Mouse (Mus musculus) cerebellum, postnatal 4 days (tissue): ENCODE data around the gene Dcst1.

Source experiments
- DNase-seq, 2 experiments: peaks; one replicate each; pipeline ENCODE4 v3.0.0; 2022; ENCODE audit warnings: low spot score in 2 of 2, mixed read lengths in 1 of 2

Dcst1 gene

DNA sequence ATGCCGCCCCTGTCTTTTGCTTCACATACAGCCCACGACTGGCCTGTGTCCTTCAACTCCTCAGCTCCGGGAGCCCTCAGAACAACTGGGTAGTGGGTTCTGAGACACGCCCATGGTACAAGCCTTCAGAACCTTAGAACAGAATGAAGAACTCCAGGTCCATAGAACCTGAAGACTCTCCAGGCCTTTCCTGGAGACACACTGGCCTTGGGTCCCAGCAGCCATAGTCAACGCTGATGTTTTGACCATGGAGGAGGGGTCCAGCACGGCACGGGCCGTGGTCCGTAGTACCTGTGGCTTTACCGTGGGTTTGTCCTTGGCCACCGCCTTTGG lies at the start of gene Dcst1:
Gene Dcst1 (minus strand): TSS at position 101 of the 333 bp plus-strand sequence.
- no peak for DNase-seq

DNA sequence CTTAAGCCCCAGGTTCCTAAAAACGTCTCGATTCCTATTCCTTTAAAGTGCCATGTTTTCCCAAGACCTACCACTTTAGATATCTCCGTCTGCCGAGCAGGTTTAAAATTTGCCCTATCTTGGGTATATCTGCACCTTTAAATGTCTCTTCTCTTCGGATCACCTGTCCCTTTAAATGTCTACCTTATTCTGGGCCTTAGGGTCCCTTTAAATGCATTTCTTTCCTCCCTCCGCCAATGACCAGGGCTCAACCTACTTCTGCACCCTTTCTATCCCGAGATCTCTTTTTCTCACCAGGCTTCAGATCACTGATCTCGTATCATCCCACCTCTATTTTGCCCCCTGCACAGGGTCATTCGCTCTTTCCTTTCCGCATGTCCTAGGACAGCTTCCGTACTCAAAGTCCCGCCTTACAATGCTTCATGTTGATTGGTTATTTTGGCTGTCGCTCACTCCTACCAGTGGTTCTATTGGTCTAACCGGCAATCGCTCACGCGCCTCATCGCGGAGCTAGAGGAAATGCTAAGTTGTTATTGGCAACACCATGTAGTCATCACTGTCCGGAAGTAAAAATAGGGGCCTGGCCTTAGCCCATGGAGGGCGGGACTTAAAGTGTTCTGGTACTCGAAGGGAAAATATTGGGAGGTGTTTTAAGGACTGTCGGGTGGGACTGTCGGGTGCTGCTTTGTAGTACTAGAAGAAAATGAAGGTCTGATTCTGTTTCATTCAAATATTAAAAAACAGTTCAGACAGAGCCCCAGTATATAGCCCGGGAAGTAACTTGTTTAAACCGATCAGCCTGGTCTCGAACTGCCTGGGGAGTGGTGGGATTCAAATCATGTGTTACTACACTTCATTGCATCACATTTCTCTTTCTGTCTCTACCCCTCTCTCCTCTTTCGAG lies 46.7 kb upstream of the Dcst1 start, which contains the start of gene Flad1:
Gene Flad1 (minus strand): TSS at position 381 of the 904 bp plus-strand sequence.
- DNase-seq: peak; percentile 97 to 100

DNA sequence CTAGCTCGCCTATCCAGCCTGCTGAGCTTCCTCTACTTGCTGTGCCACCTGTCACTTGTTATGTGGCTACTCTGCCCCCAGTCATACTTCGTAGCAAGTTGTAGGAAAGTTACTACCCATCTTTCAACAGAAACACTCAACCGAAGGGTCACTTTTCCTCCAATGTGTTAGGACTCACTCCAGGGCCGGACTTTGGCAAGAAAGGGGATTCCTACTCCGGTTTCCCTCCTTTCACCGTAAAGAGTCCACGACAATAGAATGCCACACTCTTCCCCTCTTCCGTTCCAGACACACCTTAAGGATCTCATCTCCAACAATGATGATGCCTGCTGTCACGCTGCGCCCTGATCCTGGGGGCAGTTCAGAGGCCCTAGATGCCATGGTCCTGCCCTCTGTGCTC lies 45.8 kb upstream of the Dcst1 start:
- DNase-seq: no peak

DNA sequence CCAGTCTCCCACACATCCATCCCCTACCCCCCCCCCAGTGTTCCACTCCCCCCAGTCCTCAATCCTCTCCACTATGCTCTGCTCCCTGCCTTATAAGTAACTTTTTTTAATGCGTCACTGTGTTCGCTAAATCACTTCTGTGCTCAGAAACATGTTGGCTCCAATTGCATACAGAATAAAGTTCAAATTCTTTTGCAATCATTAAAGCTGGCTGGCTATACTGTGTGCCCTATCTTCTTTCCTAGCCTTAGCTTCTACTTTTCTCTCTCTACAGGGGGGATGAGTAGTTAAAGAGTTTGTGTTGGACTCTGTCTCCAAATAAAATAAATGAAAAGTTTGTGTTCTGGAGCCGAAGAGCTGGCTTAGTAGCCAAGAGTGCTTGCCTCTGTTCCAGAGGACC lies 44.6 kb upstream of the Dcst1 start:
- no peak for DNase-seq

DNA sequence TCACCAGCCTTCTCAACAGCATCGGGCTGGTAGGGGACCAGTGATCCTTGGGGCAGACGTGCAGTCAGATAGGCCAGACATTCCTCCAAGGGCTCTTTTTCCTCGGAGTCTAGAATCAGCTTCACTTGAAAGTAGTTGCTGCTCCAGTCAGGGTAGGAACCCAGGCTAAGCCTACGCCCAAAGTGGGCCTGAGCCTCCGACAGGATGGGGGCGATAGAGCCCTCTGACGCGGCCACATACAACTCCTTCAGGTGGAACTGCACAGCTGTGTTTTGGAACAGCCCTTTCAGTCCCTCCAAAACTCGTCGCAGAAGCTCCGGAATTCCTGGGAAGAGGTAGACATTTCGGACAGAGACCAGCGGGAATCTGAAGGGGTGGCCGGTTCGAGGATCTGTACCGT lies 43.4 kb upstream of the Dcst1 start:
- DNase-seq: no peak

DNA sequence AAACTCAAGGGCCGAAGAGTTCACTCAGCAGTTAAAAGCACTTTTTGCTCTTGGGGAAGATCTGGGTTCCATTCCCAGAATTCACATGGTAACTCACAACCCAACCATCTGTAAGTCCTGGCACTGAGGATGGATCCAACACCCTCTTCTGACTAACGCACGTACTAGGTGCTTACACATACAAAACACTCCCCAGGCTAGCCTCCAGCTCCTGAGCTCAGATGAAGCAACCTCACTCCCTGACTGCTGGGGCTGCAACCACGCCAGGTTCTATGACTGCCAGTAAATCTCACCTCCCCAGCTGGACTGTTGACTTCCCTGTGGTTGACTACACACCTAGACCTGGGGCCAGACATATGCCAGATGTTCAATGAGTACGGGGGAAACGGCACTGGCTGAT lies 41.8 kb upstream of the Dcst1 start:
- no peak for DNase-seq

DNA sequence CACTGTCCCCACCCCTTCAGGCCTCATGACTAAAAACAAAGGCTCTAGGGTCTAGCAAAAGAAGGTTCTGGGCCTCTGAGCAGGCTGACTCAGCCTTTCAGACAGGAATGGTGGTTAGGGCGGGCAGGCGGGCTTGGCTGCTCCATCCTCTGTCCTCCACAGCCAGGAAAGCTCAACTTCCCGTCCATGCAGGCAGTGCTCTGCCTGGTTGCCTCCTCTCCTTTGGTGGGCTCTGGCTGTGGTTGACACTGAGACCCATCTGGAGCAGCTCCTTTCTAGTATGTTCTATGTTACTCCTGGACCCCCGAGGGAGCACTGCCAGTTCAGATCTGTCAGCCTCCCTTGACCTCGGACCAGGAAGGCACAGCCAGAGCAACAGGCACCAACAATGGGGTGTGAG lies 37.6 kb upstream of the Dcst1 start, which contains the start of gene Lenep:
Gene Lenep (minus strand): TSS at position 101 of the 400 bp plus-strand sequence.
- no peak for DNase-seq

DNA sequence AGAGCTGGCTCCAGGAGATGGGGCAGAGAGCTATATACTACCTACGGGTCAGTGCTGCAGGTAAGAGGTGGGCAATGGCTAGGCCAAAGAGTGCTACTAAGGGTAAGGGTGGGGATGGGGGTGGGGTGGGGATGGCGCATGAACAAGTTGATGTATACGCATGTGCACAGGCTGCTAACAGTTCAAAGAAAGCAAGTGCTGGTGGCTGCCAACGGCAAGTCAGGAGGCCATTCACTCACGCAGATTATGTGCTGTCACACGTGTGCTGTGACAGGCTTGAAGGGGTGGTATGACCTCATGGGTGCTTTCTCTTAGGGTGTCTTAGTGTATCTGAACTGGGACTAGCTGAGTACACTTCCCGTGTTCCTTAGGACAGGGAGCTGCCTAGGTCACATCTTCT lies 36.3 kb upstream of the Dcst1 start:
- DNase-seq: no peak

DNA sequence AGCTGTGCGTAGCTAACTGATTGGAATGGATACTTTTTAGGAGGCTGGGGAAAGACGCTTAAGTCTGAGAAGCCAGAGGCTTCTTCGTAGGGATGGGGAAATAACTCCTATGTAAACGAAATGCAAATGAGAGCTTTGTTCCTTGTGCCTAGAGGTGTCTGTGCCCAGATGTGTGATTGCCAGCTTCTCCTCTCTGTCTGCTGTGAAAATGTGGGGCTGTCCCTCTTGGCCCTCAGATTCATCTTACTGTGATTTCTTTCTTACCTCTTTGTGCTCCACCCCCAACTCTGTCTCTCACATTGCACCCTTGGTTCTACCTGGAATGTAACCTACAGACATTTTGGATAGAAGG lies 31.6 kb upstream of the Dcst1 start:
- DNase-seq: no peak

DNA sequence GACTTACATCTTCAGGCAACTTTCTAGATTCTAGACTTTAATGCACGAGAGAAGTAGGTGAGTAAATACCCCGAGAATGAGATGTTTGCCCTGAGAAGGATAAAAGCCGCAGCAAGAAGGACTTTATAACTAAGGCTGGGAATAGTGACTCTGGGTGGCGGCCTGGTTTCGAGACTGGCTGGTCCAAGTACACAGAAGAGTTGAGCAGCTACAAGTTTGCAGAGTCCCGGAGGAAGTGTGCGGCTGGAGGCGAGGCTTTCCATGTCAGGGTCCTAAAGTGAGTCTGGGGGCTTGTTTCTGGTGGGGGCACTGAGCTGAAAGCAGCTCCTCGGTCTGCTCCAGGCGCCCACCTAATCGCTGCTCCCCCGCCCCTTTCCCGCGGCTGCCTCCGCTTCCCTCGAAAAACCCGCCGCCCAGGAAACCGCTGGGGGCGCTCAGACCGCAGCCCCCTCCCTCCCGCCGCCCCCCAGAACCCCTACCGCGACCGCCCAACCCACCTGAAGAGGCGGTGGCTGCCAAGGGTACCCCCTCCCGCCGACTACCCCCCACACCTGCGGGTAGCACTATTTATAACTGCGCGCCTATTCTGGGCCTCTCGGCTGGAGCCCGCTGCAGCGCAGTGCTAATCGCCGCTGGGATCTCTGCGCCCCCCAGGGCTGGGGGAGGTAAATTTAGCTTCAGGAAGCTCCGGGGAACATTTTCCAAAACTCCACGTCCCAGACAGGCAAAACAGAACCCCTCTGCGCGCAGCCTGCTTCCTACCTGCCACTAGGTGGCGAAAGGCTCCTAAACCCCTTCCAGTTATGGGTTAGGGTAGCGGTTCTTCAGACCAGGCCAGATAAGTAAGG lies 31.0 kb upstream of the Dcst1 start:
- peak in 1 of 2 experiments; percentile 61 for DNase-seq

DNA sequence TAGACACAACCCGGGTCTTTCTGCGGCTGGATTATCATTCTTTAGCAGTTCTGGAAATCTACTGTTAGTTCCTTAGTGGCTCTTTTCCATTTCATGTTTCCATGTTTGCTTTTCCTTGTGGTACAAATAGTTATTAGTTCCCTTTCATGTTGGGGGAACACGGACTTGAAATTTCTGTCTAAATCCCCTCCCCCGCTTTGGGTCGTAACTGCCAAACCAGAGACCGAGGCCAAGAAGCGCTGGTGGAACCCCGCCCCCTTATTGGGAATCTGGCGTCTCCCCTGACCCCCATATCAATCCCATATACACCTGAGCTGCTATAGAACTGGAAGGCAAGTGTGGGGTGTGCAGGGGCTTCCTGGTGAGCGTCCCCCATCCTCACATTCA lies 30.4 kb upstream of the Dcst1 start:
- no peak for DNase-seq

DNA sequence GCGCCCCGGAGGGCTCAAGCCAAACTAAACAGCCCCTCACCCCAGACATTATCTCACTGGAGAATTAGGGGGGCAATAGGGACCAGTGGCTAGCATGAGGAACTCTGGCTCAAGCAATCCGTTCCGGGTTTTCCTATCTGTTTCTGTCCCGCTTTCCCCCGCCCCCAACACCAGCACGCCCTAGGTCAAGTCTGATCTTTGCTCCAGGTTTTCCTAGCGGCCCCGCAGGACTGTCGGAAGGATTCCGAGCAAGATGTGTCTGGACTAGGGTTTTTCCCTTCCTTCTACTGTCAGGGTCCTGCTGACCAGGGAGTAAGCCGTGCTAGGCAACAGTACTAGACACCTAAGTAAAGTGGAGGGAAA lies 29.8 kb upstream of the Dcst1 start:
- peak in 1 of 2 experiments; percentile 80 for DNase-seq

DNA sequence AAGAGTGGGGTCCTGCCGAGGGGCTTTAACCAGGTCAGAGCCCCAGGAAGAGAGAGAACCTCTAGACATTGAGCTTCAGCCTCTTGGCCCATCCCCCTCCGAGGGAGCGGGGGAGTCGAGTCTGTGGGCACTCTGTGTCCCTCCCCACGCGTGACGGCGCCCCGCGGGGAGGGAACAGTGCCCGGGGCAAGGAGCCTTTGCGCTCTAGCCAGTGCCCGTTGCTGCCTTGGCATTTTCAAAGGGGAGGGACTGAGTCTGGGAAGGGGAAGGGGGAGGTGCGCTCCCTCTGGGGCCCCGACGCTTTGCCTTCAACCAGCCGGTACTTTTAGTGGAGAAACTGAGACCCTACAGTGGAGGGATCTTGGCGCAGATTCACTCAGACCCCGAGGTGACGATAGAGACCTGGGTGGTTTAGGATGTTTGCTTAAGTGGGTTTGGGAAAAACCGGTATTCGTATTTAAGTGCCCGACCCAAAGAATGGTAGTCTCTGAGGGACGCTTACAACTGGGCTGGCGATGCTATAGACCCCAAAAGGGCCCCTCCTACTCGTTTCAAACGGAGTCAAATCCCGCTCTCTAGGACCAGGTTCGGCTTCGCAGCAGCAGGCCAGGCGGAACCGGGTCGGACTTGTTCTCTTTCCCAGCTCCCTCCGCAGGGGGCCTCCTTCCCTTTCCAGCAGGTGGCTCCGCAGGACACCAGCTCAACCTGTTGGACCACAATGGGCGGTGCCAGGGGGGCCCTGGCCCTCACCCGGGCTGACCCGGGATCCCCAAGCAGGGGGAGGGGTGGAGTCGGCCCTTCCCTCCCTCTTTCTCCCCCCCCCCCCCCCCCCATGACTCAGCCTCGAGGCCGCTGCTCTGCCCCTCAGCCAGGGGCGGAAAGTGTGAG lies 29.2 kb upstream of the Dcst1 start, which contains the start of gene Zbtb7b:
Gene Zbtb7b (minus strand): TSS at position 771 of the 888 bp plus-strand sequence.
- DNase-seq: peak in 1 of 2 experiments; percentile 69

DNA sequence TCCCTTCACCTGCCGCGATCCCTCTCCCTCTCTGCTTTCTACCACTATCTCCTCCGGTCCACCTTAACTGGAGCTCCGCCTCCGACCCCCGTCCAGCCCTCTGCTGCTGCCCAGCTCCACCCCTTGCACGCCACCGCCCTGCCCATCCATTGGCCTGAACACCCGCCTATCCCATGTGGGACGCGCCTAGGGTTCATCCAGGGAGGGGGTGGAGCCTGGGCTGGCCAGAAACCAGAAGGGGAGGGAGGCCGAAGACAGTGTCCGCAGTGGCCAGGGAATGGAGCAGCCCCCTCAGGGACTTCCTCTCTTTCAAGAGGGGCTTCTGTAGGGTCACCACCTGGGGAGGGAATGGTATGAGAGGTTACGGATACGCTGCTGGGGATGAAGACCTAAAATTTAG lies 28.6 kb upstream of the Dcst1 start:
- peak; percentile 92 to 96 for DNase-seq

DNA sequence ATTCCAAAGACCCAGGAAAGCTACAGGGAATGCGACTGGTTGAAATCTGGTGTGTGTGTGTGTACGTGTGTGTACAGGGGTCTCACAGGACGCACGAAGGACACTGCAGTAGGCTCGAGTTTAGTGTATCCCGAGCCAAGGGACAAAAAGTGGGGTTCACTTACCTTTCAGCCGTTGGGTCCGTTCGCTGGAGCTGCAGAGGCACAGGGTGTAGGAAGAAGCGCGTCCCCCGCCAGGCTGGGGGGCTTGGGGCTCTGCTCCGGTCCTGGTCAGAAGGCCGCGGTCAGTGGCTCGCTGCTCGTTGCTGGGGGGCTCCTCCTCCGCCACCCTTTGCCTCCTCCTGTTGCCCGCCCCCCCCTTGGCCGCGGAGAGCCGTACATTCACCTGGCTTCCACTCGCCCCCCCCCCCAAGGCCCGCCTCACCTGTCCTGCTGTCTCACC lies 27.8 kb upstream of the Dcst1 start:
- no peak for DNase-seq

DNA sequence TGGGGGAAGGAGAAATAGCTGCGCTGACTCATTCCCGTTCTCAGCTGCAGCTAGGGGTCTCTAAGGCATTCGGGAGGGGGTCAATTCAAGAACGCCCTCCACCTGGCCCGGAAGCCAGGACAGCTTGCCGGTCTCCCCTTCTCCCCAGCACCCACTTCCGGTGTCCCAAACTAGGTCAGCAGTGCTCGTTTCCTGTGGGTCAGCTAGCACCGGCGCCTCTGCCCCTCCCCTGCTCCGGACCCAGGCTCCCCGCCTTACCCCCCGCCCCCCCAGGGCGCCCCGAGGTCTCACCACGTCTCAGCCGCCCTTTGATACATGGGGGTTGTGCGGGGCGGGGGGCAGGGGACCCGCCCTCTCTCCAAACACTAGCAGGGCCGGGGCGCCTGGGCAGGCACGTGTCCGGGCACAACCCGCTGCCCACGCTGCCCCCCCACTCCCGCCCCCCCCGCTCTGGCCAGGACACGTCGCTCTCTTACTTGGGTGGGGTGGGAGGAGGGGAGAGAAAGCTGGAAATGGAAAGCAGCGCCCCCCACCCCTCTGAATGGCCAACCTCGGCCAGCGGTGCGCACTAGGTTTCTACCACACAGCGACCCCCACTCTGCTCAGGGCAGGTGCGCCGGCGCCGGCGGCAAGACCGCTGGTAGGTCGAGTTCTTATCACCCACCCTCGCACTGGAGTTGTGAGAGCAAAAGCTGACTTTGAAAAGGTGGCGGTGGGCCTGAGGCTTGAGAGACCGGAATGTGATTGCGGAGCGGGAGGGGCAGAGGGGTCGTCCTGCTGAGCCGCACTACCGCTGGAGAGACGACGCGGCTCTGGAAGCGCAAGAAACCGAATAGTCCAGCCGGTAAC lies 26.8 kb upstream of the Dcst1 start:
- no peak for DNase-seq

DNA sequence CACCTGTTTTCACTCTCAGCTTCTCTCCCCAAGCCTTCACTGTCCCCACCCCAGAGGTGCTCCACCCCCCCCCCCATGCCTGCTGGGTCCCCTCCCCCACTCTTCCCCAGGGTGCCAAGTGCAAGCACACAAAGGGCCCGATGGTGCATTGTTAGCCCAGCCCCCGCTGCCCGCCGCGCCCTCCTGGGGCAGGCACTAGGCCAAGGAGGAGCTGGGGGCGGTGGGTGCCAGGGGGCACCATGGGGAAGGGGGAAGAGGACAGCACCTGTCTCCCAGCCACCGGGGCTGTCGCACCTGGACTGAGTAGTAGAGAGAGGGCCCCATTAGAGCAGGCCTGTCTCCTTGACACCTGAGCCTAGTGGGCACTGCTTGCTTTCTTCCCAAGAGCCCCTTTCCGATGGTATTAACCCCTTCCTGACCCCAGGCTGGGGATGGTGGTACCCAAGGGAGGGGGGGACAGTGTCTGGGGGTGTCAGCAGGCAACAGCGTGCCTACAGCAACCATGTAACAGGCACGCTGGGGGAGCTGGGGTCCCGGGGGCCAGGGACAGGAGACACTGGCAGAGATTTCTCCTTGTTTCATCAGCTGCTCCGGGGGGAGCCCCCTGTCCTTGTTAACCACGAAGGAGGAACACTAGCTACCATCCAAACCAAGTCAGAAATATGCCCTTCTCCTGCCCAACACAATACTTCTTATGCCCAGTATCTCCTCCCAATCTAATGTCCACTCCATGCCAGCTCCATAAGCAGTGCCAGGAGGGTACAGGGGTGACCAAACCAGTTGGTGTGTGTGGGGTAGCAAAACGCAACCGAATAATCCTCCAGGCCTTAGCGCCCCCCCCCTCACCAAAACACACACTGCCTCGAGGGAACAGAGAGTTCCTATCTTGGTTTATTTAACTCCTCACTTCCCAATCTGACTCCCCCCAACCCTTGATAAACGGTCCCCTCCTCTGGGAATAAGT lies 25.9 kb upstream of the Dcst1 start:
- no peak for DNase-seq

DNA sequence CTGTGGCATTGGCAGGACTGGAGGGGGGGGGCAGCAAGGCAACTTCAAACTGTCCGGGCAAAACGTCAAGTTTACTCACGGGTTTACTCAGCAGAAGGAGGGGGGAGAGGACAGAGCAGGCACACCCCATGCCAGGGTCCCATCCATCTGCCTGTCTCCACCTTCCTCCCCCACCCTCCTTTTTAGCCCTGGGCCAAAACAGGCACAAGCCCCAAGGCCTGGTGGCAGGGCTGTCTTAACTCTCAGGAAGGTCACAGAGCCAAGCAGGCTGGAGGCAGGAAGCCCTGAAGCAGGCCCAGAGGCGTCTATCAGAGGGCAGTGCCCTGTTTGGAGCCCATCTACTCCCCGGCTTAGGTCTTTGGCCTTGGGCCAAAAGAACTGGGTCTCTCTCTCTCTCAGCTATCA lies 25.1 kb upstream of the Dcst1 start:
- DNase-seq: no peak

DNA sequence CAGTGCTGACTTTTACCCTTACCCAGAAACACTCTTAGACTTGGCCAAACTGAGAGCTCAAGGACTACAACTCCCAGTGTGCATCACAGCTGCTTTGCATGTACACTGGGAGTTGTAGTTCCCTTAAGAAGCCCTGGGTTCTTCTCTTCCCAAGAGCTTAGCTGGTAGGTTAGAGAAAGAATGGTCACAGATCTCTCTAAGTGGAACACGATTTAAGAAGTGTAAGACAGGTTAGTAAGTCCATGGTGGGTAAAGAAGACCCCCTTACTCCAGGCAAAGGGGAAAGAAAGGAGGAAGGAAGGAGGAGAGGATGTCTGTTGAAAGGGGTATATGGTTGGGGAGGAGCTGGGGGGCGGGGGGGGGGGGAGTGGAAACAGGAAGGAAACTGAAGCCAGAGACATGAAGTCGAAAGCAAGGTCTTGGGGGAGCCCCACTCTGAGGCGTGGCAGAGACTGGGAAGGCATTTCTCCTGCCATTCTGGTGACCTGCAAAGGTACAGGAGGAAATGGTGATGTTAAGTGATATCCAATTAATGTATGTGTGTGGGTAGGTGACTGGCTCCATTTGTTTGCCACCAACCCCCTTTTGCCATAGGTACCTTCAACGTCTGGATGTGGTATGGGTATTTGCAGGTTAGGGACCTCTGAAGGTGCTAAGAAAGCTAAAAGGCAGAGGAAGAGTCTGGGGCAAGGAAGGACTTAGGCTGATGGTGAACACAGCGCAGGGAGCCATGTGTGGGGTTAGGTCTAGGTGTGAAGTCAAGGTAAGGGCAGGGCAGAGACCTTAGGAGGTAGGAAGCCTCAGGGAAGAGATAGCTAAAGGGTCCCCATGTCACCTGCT lies 24.1 kb upstream of the Dcst1 start:
- DNase-seq: no peak
